In genomic region chr16:93150451-93150850, GRCm38 (mm10) we compare ENCODE assay signal across 9 mouse cellular contexts.
DNase-seq lines count a peak whose midpoint lies in the region.
"Had no signal": no experiment of that assay in that cellular context is flagged by ENCODE, and none has a peak within 500 bp of the region (broad histone marks: within the 10 kb centered on the region; RNA-seq: fewer than 3 reads in every experiment).

No protein-coding gene starts in this region.

- peak; percentile 49 for DNase-seq in adrenal gland, adult 2 months
- no peak for DNase-seq in adrenal gland, postnatal 4 days (ENCODE audit: low spot score in 2 of 2)
- peak; percentile 31 for DNase-seq in ovary, adult 18-20 months (ENCODE audit: low spot score)
- DNase-seq in ovary, postnatal 14 days (ENCODE audit: low spot score): no peak
- peak; percentile 9 for DNase-seq in adrenal gland, postnatal 25 days
- DNase-seq in left cerebral cortex, postnatal 36 days (ENCODE audit: low spot score in 2 of 2): peak; percentile 10 to 26
- DNase-seq in gastrocnemius, adult 18-20 months (ENCODE audit: low spot score): no peak
- DNase-seq in layer of hippocampus, postnatal 14 days (ENCODE audit: low spot score in 2 of 2): no peak
- DNase-seq: B cell, adult 2 months had no signal

- intact Hi-C loops in left cerebral cortex, postnatal 36 days (cut with DNase I): loop anchor here (10.0 kb wide), 1 partner anchor 304 kb away; no protein-coding TSS in a partner anchor

Comparison
In these comparisons a context has a peak if more than half of its experiments do, and no peak if none do; other contexts are left out.
1. DNase-seq: peak in adrenal gland, adult 2 months (single experiment), ovary, adult 18-20 months (single experiment), adrenal gland, postnatal 25 days (single experiment) and left cerebral cortex, postnatal 36 days (2 of 2); none in adrenal gland, postnatal 4 days (0 of 2), ovary, postnatal 14 days (single experiment), gastrocnemius, adult 18-20 months (single experiment) and layer of hippocampus, postnatal 14 days (0 of 2).